Mouse (Mus musculus): ENCODE measurements around the gene Faap24.

Gene Faap24

DNA sequence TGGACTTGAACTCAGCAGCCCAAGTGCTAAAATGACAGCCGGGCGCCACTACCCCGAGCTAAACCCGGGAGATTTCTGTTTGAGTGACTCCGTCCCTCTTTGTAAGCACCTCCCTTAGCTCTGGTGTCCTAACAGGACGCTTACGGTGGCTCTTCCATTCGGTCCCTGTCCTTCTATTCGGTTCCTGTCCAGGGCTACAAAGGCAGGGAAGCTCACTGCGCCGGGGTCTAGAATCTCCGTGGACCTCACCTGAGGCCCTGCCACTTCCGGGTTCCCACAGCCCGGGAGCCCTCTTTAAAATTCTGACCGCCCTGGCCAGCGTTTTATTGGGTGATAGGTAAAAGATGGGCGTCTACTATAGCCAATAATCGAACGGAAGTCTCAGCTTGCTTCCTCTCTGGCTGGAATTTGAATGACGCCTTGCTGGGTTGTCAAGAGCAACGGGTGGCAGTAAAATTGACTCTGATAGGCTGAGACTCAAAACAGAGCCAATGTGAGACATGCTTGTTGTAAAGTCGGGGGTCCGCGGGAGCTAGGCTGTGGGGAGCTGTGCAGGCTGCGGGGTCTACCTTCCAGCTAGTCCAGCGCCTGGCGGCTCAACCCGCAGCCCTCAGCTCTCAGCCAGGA lies at the start of gene Faap24, which contains the start of gene Cep89:
Gene Faap24, minus strand, starts transcription at position 295 of the 627 bp plus-strand sequence.
Gene Cep89, plus strand, starts transcription at position 494 of the 627 bp plus-strand sequence.
- peak; percentile 96 to 98 for DNase-seq (ENCODE audit: low spot score in 2 of 2)

DNA sequence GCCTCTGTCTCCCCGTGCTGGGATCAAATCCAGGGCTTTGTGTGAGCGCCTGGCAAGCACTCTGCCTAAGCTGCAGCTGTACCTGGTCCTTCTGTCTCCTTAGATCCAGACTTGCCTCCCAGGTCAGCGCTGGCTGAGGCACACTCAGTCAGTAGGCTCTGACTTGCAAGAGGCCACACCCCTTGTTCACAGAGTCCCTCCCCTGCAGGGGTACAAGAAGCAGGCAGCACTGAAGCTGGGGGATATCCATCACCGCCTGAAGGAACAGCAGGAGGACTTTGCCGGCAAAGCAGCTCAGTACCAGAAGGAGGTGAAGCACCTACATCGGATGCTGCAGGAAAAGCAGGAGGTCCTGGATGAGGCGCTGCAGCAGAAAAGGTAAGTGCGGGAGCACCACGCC lies 38.6 kb upstream of the Faap24 start:
- no peak for DNase-seq (ENCODE audit: low spot score in 2 of 2)

DNA sequence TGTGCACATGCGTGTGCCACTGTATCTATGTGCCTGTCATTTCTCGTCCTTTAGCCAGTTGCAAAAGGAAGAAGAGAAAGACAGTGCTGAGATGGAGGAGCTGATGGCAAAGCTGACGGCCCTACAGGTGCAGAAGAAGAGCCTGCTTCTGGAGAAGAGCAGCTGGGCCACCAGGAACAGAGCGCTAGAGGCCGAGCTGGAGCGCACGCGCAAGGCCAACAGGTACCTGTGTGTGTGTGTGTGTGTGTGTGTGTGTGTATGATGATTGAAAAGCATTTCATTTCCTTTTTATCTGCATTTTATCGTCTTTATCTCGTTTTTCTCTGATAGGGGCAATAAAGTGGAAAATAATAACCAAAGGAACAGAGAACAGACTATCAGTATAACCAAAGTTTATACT lies 31.5 kb upstream of the Faap24 start:
- DNase-seq (ENCODE audit: low spot score in 2 of 2): no peak

DNA sequence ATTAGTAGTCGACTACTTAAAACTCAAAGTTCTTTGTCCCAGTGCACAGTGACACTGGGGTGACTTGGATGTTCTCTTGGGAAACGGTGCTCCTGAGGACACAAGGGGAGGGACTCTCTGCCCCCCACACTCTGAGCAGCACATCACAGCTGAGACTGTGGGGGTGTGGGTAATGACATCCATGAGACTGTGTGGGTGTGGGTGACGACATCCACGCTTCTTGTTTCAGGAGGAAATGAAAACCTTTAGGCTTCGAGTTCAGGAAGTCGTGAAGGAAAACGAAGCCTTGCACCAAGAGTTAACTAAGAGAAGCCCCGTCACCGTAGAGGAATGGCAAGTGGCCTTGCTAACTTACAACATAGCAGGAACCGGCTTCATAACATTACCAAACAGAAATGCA lies 26.4 kb upstream of the Faap24 start:
- no peak for DNase-seq (ENCODE audit: low spot score in 2 of 2)

DNA sequence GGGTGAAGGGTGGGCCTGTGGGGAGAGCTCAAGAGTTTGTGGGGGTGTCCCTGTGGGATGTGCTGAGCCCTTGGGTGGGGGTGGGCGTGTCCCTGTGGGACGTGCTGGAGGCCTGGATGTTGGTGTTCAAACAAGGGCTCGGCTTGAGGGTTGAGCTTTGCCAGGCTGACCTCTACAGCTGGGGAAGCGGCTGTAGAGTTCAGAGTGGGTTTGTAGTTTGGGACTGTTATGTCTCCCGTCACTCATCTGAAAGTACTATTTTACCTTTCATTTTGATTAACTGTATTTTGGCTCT lies 20.0 kb upstream of the Faap24 start:
- no peak for DNase-seq (ENCODE audit: low spot score in 2 of 2)

DNA sequence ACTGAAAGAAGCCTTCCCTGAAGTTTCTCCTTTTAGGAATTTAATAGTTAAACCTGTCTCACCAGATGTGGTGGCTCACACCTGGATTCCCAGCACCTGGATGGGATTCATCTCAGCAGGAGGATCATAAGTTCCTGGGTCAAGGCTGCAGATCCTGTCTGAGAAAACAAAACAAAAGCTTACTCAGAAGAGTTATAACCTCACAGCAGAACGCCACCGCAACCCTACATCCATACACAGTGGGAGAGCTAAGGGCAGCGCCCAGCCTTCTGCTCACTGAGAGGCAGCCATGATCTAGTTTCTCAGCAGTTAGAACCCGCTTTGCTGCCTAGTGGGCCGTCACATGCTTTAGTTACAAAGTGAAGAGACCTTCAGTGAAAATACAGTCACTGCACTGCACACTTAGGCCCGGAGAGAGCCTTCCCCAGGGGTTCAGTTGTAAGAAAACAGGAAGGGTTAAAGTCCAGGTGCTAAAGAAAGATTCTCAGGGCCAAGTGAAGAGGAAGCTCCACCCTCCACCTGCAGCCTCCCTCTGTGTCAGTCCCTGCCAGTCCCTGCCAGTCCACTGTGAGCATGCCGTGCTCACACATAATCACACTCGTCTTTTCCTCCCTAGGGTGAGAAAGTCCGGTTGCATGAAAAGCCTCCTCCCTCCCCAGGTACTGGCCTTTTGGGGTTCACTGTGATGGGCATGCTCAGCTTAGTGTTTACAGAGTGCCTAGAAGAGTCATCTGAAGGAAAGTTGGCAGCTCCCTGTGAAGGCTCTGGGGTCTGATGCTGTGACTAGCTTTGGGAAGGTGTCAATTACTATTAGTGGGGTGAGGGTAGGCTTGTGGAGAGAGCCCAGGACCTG lies 19.4 kb upstream of the Faap24 start:
- no peak for DNase-seq (ENCODE audit: low spot score in 2 of 2)

DNA sequence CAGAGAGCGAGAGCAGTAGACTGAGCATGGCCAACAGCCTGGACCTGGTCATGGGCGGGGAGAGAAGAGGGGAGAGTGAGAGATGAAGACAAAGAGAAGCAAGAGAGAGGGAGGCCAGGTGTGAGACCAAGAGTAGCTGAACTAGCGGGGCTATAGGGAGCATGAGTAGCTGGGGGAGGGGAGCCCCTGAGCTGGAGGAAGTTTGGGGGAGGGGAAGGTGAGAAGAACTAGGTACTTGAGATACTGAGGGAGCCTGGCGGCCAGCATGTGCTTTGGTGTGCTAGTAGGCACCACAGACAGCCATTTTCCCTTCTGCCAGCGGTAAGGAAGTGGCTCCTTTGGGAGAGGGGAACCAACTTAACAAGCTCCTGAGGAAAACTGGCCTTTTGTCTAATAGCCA lies 18.6 kb upstream of the Faap24 start:
- DNase-seq (ENCODE audit: low spot score in 2 of 2): no peak

DNA sequence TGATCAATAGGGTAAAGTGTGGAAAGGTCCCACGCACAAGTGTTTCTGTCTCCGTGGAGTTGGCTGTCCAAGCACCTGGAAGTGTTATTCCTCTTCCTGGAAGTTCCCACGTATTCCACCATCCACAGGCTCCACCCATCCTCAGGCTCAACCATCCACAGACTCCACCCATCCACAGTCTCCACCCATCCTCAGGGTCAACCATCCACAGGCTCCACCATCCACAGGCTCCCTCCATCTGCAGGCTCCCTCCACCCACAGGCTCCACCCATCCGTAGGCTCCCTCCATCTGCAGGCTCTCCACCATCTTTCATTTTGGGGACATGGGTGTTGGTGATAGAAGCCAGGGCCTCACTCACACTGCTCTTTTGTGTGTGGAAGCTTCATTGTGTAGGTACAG lies 4.5 kb upstream of the Faap24 start:
- DNase-seq (ENCODE audit: low spot score in 2 of 2): no peak

DNA sequence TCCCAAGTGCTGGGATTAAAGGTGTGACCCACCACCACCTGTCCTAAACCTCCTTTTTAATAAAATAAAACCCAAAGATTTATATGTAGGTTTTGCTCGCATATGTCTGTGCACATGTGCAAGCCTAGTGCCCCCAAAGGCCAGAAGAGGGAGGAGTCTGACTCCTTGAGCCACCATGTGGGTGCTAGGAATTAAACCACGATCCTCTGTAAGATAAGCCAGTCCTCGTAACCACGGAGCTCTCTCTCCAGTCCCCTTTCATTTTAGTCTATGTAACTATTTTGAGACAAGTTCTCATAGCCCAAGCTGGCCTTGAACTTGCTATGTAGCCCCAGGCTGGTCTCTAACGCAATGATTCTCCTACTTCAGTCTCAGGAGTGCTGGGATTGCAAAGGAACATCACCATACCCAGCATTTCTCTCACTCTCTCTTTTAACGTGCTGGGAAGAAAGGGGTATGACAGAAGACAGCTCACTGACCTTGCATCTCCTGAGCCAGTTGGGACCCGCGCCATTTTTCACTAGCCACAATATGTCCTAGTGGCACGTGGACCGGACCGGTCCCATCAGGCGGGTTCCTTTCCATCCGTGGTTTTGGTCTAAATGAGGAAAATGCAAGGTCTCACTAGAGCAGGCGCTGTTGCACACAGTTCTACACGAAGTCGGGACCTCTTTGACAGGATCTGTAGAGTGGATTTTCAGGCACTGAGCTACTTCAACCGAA lies 741 bp downstream of the Faap24 start:
- DNase-seq (ENCODE audit: low spot score in 2 of 2): peak in 1 of 2 experiments; percentile 39

DNA sequence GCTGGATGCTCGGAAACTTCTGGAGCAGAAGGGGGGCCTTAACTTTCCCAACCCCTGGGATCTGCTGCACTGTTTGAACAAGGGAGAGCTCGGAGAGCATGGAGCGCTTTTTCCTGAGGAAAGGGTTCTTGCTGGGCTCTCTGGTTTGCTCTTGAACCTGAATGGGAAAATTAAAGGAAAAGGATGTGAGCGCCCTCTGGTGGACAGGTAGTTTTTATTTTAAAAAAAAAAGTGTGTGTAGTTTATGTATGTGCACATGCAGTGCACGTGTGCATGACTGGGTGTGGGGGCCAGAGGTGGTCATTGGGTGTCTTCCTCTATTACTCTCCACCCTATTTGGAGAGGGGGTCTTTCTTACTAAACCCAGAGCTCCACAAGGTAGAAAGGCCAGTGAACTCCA lies 3.7 kb downstream of the Faap24 start:
- DNase-seq (ENCODE audit: low spot score in 2 of 2): peak in 1 of 2 experiments; percentile 47

DNA sequence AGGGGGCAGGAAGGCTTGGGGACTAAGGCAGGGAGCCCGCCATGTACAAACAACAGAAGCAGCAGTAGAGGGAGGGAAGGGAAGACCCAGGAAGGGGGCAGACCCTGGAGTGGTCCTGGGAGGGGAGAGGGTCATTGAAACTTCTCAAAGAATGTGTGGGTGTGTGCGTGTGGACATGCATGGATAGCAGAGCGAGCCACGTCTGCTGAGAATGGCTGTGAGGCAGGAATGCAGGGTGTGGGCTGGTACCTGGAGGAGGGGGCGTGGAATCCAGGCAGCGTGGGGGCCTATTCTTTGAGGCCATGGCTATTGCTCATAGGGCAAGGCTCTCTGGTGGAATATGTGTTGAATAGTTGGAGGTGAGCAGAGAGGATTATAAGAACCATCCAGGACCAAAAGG lies 7.9 kb downstream of the Faap24 start:
- DNase-seq (ENCODE audit: low spot score in 2 of 2): no peak

DNA sequence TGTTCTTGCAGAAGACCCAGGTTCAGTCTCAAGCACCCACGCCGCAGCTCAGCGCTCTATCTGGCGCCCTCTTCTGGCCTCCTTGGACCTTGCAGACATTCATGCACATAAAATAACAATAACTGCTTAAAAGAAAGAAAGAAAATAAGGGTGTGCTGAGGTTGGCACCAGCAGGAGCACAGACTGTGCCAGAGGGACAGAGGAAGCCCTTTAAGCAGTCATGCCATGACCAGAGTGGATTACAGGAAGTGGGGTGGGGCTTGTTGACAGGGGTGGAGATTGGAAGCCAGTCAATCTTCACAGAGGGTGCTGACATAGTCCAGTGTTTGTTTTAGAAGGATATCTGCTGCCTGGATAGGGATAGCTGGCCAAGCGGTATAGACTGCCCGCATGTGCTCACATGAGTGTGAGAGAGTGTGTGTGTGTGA lies 10.1 kb downstream of the Faap24 start:
- DNase-seq (ENCODE audit: low spot score in 2 of 2): no peak

DNA sequence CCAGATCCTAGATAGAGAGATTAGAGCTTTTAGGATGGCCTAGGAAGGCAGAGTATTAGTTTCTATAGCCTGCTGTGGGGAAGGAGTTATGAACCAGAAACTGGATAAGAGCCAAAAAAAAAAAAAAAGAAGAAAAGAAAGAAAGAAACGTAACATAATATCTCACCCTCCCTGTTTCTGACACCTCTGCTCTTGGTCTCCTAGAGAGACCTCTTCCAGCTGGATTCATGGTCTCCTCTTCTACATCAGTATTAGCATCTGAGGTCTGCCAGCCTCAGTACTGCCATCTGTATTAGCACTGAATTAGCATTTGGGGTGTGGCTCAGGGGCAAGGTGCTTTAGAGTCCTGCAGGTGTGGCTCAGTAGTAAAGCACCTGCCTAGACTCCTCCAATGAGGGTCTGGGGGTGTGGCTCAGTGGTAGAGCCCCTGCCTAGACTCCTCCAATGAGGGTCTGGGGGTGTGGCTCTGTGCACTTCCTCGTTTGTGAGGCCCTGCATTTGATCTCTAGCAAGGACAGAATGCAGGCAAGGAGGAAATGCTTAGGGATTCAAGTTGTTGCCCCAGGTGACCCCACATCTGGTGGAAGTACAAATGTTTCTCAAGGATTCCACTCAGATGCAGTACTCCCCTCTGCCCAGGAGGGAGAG lies 13.8 kb downstream of the Faap24 start:
- DNase-seq (ENCODE audit: low spot score in 2 of 2): no peak

DNA sequence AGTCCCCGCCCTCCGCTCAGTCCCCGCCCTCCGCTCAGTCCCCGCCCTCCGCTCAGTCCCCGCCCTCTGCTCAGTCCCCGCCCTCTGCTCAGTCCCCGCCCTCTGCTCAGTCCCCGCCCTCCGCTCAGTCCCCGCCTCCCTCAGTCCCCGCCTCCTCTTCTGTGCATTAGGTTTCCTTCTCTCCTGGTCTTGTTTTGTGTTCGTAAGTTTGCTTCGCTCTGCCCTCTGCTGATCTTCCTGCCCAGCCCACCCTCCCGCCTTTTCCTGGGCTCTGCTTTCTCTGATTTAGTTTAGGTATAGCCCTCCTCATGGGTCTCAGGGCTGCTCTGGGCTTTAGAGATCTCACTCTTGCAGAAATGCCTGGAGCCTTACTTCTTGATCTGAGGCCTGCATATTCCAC lies 14.8 kb downstream of the Faap24 start:
- no peak for DNase-seq (ENCODE audit: low spot score in 2 of 2)

DNA sequence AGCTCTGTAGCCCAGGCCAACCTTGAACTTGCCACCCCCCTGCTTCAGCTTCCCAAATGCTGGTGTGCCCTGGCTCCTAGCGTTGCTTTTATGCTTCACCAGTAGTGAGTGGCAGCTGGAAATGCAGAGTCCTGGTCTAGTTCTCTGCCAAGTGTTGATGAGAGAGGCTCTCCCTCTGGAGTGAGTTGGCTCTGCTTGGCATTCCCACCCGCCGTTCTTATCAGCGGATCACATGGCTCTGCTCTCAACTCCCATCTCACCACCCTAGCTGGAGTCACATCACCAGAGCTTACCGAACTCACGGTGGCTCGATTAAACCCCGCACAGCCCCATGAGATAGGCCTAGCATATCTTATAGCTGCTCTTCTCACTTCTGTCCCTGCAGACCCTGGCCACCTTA lies 16.3 kb downstream of the Faap24 start:
- no peak for DNase-seq (ENCODE audit: low spot score in 2 of 2)

DNA sequence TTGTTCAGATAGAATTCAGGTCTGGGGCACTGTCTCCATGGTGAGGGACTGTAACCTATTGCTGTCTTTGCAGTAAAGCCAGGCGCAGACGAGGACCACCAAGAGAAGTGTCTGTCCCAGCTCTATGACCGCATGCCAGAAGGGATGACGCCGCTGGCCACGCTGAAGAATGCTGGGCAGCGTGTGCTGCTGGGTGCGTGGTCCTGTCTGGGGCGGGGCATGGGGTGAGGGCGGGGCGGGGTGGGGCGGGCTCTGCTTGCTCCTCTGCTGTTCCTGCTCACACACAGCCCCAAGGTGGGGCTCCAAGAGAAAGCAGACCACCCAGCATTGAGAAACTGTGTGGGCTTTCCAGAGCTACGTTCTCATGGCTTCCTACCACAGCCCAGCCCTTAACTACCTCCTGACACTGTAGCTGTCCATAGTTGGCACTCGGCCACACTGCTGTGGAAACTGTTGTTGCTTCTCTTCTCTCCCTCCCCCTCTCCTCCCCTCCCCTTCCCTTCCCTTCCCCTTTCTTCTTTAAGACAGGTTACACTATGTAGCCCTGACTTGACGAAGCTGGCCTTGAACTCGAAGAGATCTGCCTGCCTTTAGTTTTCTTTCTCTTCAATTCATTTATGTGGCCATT lies 17.0 kb downstream of the Faap24 start:
- DNase-seq (ENCODE audit: low spot score in 2 of 2): no peak

DNA sequence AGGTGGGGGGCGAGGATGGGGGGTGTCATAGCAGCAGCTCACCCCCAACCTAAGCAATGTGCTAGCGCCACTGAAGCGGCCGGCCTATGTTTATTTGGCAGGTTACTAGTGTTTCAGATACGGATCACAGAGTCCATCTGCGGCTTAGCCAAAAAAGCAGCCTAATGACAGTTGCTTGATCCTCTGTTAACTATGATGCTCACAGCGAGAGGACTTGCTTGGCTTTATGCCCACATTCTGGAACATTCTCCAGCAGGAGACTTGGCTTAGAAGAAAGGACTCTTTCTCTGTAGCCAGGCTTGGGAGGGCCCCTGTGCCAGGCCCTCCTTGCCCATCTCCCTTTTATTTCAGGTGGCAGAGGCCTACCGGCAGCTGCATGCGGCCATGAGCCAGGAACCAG lies 20.0 kb downstream of the Faap24 start:
- peak; percentile 42 to 56 for DNase-seq (ENCODE audit: low spot score in 2 of 2)

DNA sequence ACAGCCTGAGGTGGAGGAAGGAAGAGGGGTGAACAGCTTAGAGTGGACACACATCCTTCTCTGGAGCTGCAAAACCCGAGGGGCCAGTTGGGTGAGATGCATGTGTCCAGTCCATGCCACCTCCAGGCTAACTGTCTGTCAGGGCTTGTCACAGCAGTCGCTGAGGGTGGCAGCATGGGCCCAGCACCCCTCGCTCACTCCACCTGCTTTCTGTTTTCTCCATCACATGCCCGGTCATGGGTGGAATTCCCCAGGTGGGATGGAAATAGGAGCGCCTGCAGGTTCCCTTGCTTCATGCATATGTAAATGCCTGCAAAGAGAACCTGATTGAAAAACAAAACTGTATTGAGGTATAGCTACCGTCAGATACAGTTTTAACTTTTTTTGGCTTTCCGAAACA lies 22.4 kb downstream of the Faap24 start:
- DNase-seq (ENCODE audit: low spot score in 2 of 2): no peak

DNA sequence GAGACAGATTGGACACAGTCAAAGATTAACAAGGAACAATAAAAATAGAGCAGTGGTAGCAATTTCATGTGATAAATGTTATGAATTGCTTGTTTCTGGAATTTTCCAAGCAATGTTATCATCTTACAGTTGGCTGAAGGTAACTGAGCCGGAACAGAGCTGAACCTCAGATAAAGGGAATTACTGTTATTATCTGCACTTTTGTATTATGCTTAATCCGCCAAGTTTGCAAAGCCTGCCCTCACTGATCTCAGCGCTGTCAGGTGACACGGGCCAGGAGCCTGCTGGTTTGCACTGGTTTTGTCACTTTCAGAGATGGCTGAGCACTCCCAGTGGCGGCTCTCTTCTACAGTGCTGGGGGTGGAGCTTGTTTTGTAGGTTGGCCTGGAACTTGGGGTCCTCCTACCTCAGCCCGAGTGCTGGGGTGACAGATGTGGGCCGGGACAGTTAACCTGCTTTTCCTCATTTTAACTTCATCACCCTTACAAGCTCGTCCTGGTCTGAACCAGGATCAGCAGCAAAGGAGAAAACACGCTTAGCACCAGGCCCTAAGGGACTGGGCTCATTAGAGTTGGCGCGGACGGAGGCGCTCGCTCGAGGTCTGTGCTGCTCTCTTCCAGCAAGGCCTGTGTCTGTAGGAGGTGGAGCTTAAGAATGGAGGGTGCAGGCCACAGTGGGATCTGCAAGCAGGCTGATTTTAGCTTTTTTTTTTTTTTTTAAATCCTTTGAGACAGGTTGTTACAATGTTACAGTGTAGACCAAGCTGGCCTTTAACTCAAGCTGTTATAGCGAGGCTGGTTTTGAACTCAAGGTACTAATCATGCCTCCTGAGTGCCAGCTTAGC lies 23.3 kb downstream of the Faap24 start:
- DNase-seq (ENCODE audit: low spot score in 2 of 2): no peak

DNA sequence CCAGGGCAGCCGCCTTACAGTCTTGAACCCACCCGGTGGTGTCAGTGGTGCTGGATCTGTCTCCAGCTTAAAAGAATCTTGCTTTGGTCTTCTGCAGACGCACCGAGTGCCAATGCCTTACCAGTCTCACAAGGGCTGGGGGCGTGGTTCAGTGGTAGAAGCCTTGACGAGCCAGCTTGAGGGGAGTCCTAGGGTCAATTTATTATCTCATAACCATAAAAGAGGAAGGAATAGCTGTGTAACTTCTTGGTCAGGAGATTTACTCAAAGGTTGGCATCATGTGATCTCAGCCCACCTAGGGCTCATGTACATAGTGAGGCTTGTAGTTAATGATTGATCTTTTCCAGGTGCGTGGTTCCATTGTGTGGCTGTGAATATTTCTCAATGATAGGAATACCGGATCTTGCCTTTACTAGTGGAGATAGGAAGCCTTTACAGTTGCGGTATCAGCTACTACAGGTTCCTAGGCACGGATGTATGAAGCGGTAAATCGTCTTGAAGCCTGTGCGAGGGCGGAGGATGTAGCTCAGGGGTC lies 24.1 kb downstream of the Faap24 start:
- DNase-seq (ENCODE audit: low spot score in 2 of 2): no peak

DNA sequence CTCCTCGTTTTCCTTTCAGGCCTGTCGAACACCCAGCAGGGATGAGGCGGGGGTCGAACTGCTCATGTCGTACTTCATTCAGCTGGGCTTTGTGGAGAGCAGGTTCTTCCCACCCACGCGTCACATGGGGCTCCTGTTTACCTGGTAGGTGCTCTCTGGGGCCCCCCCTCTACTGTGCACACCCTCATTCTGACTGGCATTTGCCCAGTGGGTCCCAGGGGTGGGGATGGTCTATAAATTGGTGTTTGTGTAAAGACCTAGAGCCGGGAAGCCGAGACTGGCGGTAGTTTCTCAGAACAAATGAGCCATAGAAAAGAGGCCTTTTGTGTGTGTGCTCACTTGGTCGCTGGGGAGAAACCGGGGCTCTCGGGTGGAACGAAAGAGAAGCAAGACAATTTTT lies 25.5 kb downstream of the Faap24 start:
- DNase-seq (ENCODE audit: low spot score in 2 of 2): no peak
